ENCODE assay signal across 19 mouse cellular contexts in the genomic region with DNA sequence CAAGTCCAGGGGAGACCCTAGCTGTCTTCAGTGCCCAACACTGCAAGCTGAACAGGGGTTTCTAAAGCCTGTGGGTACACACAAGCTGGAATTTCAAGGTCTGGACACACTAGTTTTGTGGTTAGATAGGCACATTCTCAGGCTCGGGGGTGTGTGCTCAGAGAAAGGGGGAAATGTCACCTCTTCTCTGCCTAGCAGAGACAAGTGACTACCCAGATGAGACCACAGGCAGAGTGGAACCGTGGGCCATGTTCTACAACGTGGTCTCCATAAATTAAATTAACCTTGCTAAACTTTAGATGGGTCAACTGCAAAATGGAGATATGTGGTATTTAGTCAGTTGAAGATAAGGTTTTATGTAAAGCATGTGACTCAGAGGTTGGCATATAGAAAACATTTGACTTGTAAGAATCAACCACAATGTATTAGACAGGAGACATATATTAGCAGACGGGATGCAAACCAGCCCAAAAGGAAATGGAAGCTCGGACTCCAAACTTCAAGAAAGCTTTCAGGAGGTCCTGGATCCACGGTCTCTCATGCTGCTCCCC. TPM values are rescaled to one million over a fixed set of nuclear protein-coding genes. Genes with fewer than 3 reads are reported as not detected.
A peak's percentile ranks its signal among the peaks of the same experiment; 100 is the strongest.
DNase-seq lines count a peak whose midpoint lies in the region; ATAC-seq and TF ChIP-seq lines count a peak whose summit lies in the region.
"Had no signal": no experiment of that assay in that cellular context is flagged by ENCODE, and none has a peak within 500 bp of the region (broad histone marks: within the 10 kb centered on the region; RNA-seq: fewer than 3 reads in every experiment).

No protein-coding gene starts in this region.

- peak; percentile 57 to 81 for TF ChIP-seq EP300 in MEL (IDR thresholded peaks at IDR 0.05; ENCODE audit: low read depth in 1 of 2, low read length in 2 of 2)

- H3K79me2 ChIP-seq in MEL (ENCODE audit: control insufficient read depth, insufficient read depth, low read length, poor library complexity), result no peaks in the 10 kb centered on the region

- TF ChIP-seq CTCF in MEL (IDR thresholded peaks at IDR 0.05 in 2 of 3, conservative IDR thresholded peaks at IDR 0.05 in 1 of 3; ENCODE audit: control insufficient read depth in 1 of 3, insufficient read depth in 1 of 3, low read depth in 2 of 3, low read length in 3 of 3, poor library complexity in 1 of 3, severe bottlenecking in 1 of 3), result no peak

- ATAC-seq in heart, embryonic 13.5 days (ENCODE audit: extremely low read depth, insufficient number of reproducible peaks, low FRiP score, low TSS enrichment), result no peak
- no peak for ATAC-seq in liver, embryonic 12.5 days
- ATAC-seq in megakaryocyte-erythroid progenitor cell, adult 5-6 weeks (replicated peaks; ENCODE audit: low FRiP score, low TSS enrichment, poor library complexity, severe bottlenecking), result peak; percentile 56
- no peak for ATAC-seq in forebrain, embryonic 15.5 days (replicated peaks)

- H3K4me1 ChIP-seq in heart, embryonic 13.5 days, result peaks cover 15% of the 10 kb centered on the region
- H3K4me1 ChIP-seq in MEL (ENCODE audit: control insufficient read depth in 1 of 2, insufficient read depth in 2 of 2, low read length in 2 of 2), result peaks cover 10 to 21% of the 10 kb centered on the region in 2 experiments; a peak in 3 of 4 replicates
- peaks cover 24% of the 10 kb centered on the region for H3K4me1 ChIP-seq in liver, embryonic 12.5 days
- peaks cover 3% of the 10 kb centered on the region; the same call in 1 of the 2 replicates for H3K4me1 ChIP-seq in forebrain, embryonic 15.5 days

- no peak for TF ChIP-seq POLR2A in MEL (IDR thresholded peaks at IDR 0.05; ENCODE audit: control insufficient read depth in 1 of 2, insufficient read depth in 1 of 2, low read depth in 1 of 2, low read length in 2 of 2, poor library complexity in 1 of 2)

- DNase-seq in heart, adult 8-10 months (ENCODE audit: low spot score), result no peak
- DNase-seq in MEL (ENCODE audit: low read depth, low spot score), result peak; percentile 62
- no peak for DNase-seq in adrenal gland, postnatal 14 days
- no peak for DNase-seq in right cerebral cortex, adult 2 months (ENCODE audit: low spot score in 2 of 2)
- DNase-seq: adrenal gland, adult 2 months; heart, adult 18-20 months; left cerebral cortex, postnatal 4 days; lung, postnatal 14 days; right cerebral cortex, postnatal 14 days; spleen, adult 18-20 months had no signal

- H3K27ac ChIP-seq in heart, embryonic 13.5 days (replicated peaks), result no peak overlapping the region
- peak overlapping the region; percentile 55 for H3K27ac ChIP-seq in MEL (ENCODE audit: control insufficient read depth, low read depth, low read length)
- H3K27ac ChIP-seq in liver, embryonic 12.5 days, result no peak overlapping the region
- H3K27ac ChIP-seq in forebrain, embryonic 15.5 days (replicated peaks), result no peak overlapping the region
- H3K27ac ChIP-seq: hindbrain, embryonic 12.5 days; kidney, postnatal 0 days; left cerebral cortex, adult 2 months; neural tube, embryonic 15.5 days had no signal

- peak overlapping the region; percentile 66; the same call in 1 of the 2 replicates for H3K4me2 ChIP-seq in heart, embryonic 13.5 days
- peak overlapping the region; percentile 65 for H3K4me2 ChIP-seq in liver, embryonic 12.5 days
- H3K4me2 ChIP-seq in forebrain, embryonic 15.5 days (replicated peaks), result no peak overlapping the region

- no peaks in the 10 kb centered on the region for H3K27me3 ChIP-seq in heart, embryonic 13.5 days (replicated peaks)
- no peaks in the 10 kb centered on the region for H3K27me3 ChIP-seq in MEL (ENCODE audit: control insufficient read depth in 1 of 2, insufficient read depth in 2 of 2, low read length in 2 of 2)
- peaks cover 3% of the 10 kb centered on the region for H3K27me3 ChIP-seq in liver, embryonic 12.5 days (replicated peaks)
- H3K27me3 ChIP-seq in forebrain, embryonic 15.5 days, result no peaks in the 10 kb centered on the region
- H3K27me3 ChIP-seq: CH12.LX; neural tube, embryonic 15.5 days had no signal

- H3K36me3 ChIP-seq in heart, embryonic 13.5 days, result peaks cover 15% of the 10 kb centered on the region
- peaks cover 0 to 10% of the 10 kb centered on the region in 2 experiments; a peak in 2 of 4 replicates for H3K36me3 ChIP-seq in MEL (ENCODE audit: control insufficient read depth in 1 of 2, insufficient read depth in 2 of 2, low read length in 2 of 2)
- peaks cover 14% of the 10 kb centered on the region for H3K36me3 ChIP-seq in liver, embryonic 12.5 days
- no peaks in the 10 kb centered on the region for H3K36me3 ChIP-seq in forebrain, embryonic 15.5 days
- H3K36me3 ChIP-seq: hindbrain, embryonic 12.5 days; neural tube, embryonic 15.5 days had no signal

- no peak overlapping the region for H3K9ac ChIP-seq in heart, embryonic 13.5 days
- peak overlapping the region; percentile 43 for H3K9ac ChIP-seq in MEL (ENCODE audit: control insufficient read depth, low read depth, low read length, poor library complexity, severe bottlenecking)
- no peak overlapping the region for H3K9ac ChIP-seq in liver, embryonic 12.5 days
- no peak overlapping the region for H3K9ac ChIP-seq in forebrain, embryonic 15.5 days (replicated peaks)

- WGBS in heart, embryonic 13.5 days, result 65% methylated on average over 6 of the region's 6 CpGs
- WGBS in liver, embryonic 12.5 days (ENCODE audit: insufficient replicate concordance), result 39% methylated on average over 6 of the region's 6 CpGs
- WGBS in forebrain, embryonic 15.5 days, result 85% methylated on average over 6 of the region's 6 CpGs

- no peak overlapping the region for H3K4me3 ChIP-seq in heart, embryonic 13.5 days
- H3K4me3 ChIP-seq in MEL (ENCODE audit: control insufficient read depth in 1 of 2, insufficient read depth in 1 of 2, low read depth in 2 of 2, low read length in 2 of 2), result peak overlapping the region; percentile 37 to 60
- no peak overlapping the region for H3K4me3 ChIP-seq in liver, embryonic 12.5 days
- H3K4me3 ChIP-seq in forebrain, embryonic 15.5 days, result no peak overlapping the region
- H3K4me3 ChIP-seq: hindbrain, embryonic 12.5 days had no signal

- TF ChIP-seq RAD21 in MEL (IDR thresholded peaks at IDR 0.05; ENCODE audit: low read depth, low read length), result no peak

- no peaks in the 10 kb centered on the region for H3K9me3 ChIP-seq in heart, embryonic 13.5 days
- H3K9me3 ChIP-seq in MEL (replicated peaks; ENCODE audit: insufficient read depth, low read length), result no peaks in the 10 kb centered on the region
- H3K9me3 ChIP-seq in liver, embryonic 12.5 days (replicated peaks), result no peaks in the 10 kb centered on the region
- H3K9me3 ChIP-seq in forebrain, embryonic 15.5 days, result no peaks in the 10 kb centered on the region
- H3K9me3 ChIP-seq: hindbrain, embryonic 12.5 days; neural tube, embryonic 15.5 days had no signal

TF ChIP-seq in MEL, 35 proteins besides CTCF, POLR2A, EP300 and RAD21 (continues in another document):
- TF ChIP-seq ELF1 (IDR thresholded peaks at IDR 0.05; ENCODE audit: low read depth, low read length), result no peak
- no peak for TF ChIP-seq USF2 (IDR thresholded peaks at IDR 0.05; ENCODE audit: borderline replicate concordance in 1 of 2, insufficient read depth in 1 of 2, low read depth in 1 of 2, low read length in 2 of 2)
- peak; percentile 63 for TF ChIP-seq TCF12 (IDR thresholded peaks at IDR 0.05; ENCODE audit: low read depth, low read length)
- no peak for TF ChIP-seq POLR2AphosphoS5 (IDR thresholded peaks at IDR 0.05; ENCODE audit: borderline replicate concordance, low read depth, low read length)
- TF ChIP-seq ZC3H11A (IDR thresholded peaks at IDR 0.05; ENCODE audit: low read depth, low read length), result no peak
- peak; percentile 81 for TF ChIP-seq USF1 (IDR thresholded peaks at IDR 0.05; ENCODE audit: low read depth, low read length)
- 0 out of 2 replicates have a peak, but pooled peaks have one; percentile 4 for TF ChIP-seq NELFE (IDR thresholded peaks at IDR 0.05; ENCODE audit: low read depth, low read length)
- TF ChIP-seq MAFK (IDR thresholded peaks at IDR 0.05; ENCODE audit: borderline replicate concordance, low read depth, low read length), result no peak
- no peak for TF ChIP-seq GABPA (IDR thresholded peaks at IDR 0.05; ENCODE audit: low read depth, low read length)
- TF ChIP-seq MAX (IDR thresholded peaks at IDR 0.05; ENCODE audit: low read length), result peak; percentile 34
- TF ChIP-seq MAZ (IDR thresholded peaks at IDR 0.05; ENCODE audit: low read depth, low read length), result no peak
- no peak for TF ChIP-seq CHD2 (IDR thresholded peaks at IDR 0.05; ENCODE audit: low read length)
- TF ChIP-seq ZKSCAN1 (IDR thresholded peaks at IDR 0.05; ENCODE audit: low read depth, low read length), result no peak
- no peak for TF ChIP-seq NRF1 (IDR thresholded peaks at IDR 0.05; ENCODE audit: insufficient read depth, low read depth, low read length, poor library complexity, severe bottlenecking)
- 0 out of 2 replicates have a peak, but pooled peaks have one; percentile 14 for TF ChIP-seq TAL1 (IDR thresholded peaks at IDR 0.05; ENCODE audit: low read length)
- TF ChIP-seq MYB (IDR thresholded peaks at IDR 0.05; ENCODE audit: low read depth, low read length), result peak; percentile 59; the same call in 1 of the 2 replicates
- 0 out of 2 replicates have a peak, but pooled peaks have one; percentile 30 for TF ChIP-seq SIN3A (IDR thresholded peaks at IDR 0.05; ENCODE audit: low read length)
- no peak for TF ChIP-seq HCFC1 (IDR thresholded peaks at IDR 0.05; ENCODE audit: low read depth, low read length)
- peak; percentile 19; the same call in 1 of the 2 replicates for TF ChIP-seq BHLHE40 (IDR thresholded peaks at IDR 0.05; ENCODE audit: borderline replicate concordance, low read depth, low read length)
- no peak for TF ChIP-seq KAT2A (conservative IDR thresholded peaks at IDR 0.05; ENCODE audit: low read depth, low read length)
- no peak for TF ChIP-seq POLR2AphosphoS2 (IDR thresholded peaks at IDR 0.05; ENCODE audit: low read length)
- no peak for TF ChIP-seq ZMIZ1 (IDR thresholded peaks at IDR 0.05; ENCODE audit: low read depth, low read length)

RNA-seq across cellular contexts. Expression of a gene that starts 13.1 kb away (rescaled TPM):
- 8.8 and 9.7 TPM in 2 replicates for polyA plus RNA-seq in heart, embryonic 13.5 days (2015; fragmentation: Nextera tagmentation; extraction: Ambion mirVana)
- total RNA-seq in heart, adult 8-10 months (2022), result 1 to 10 TPM; 1.3 to 2.0 (median 1.7) TPM
- 1.8 and 2.8 TPM in 2 replicates for total RNA-seq in MEL (2012; rRNA removed)
- polyA plus RNA-seq in MEL (2012; ENCODE audit: insufficient read depth in 1 of 2, insufficient read length in 2 of 2, low read depth in 1 of 2, low replicate concordance in 2 of 2, missing spikeins in 1 of 2), result 1 to 10 TPM in 1 of 2 experiments, not detected in 1; 4.2 TPM
- 12.9 and 13.7 TPM in 2 replicates for polyA plus RNA-seq in liver, embryonic 12.5 days (2016; fragmentation: Nextera tagmentation; extraction: Ambion mirVana)
- total RNA-seq in megakaryocyte-erythroid progenitor cell, adult 5-6 weeks (2014; fragmentation: Nextera tagmentation), result 3.3 and 5.1 TPM in 2 replicates
- 2.0 and 2.6 TPM in 2 replicates for total RNA-seq in megakaryocyte-erythroid progenitor cell, adult 5-6 weeks (2017)
- 6.2 and 7.1 TPM in 2 replicates for total RNA-seq in adrenal gland, postnatal 14 days (2021)
- 0.50 and 0.71 TPM in 2 replicates for polyA plus RNA-seq in forebrain, embryonic 15.5 days (2015; fragmentation: Nextera tagmentation; extraction: Ambion mirVana)

Comparison
In these comparisons a context has a peak if more than half of its experiments do, and no peak if none do; other contexts are left out.
1. H3K4me3 ChIP-seq: peak in MEL (2 of 2); none in heart, embryonic 13.5 days (single experiment), liver, embryonic 12.5 days (single experiment) and forebrain, embryonic 15.5 days (single experiment).